Mouse (Mus musculus) 416B (cell line): ENCODE measurements around the gene Ptgs1.

Experiments
- DNase-seq: peaks from one replicate; pipeline ENCODE4 v3.0.0; 2011; ENCODE audit warnings: low read depth

Gene Ptgs1

GRCm38 (mm10) chr2:36215203-36215739 is 15.0 kb upstream of the Ptgs1 start:
- peak; percentile 90 for DNase-seq

- DNase-seq, result peak; percentile 88
Observed at GRCm38 (mm10) chr2:36216546-36216945, 13.7 kb upstream of the Ptgs1 start.

GRCm38 (mm10) chr2:36216953-36217573 is 13.2 kb upstream of the Ptgs1 start:
- DNase-seq, result peak; percentile 75

GRCm38 (mm10) chr2:36217692-36218233 is 12.5 kb upstream of the Ptgs1 start:
- peak; percentile 56 for DNase-seq

- DNase-seq, result peak; percentile 33
Observed at GRCm38 (mm10) chr2:36220106-36220505, 10.1 kb upstream of the Ptgs1 start.

GRCm38 (mm10) chr2:36220891-36221290 is 9.3 kb upstream of the Ptgs1 start:
- no peak for DNase-seq

GRCm38 (mm10) chr2:36222168-36222848 is 7.9 kb upstream of the Ptgs1 start:
- DNase-seq, result no peak

- DNase-seq, result no peak
Observed at GRCm38 (mm10) chr2:36223436-36223835, 6.8 kb upstream of the Ptgs1 start.

GRCm38 (mm10) chr2:36224153-36224552 is 6.1 kb upstream of the Ptgs1 start:
- no peak for DNase-seq

- peak; percentile 46 for DNase-seq
Observed at GRCm38 (mm10) chr2:36224599-36224998, 5.6 kb upstream of the Ptgs1 start.

GRCm38 (mm10) chr2:36230967-36231366 is 741 bp downstream of the Ptgs1 start:
- peak; percentile 68 for DNase-seq

GRCm38 (mm10) chr2:36234526-36235368 is 4.5 kb downstream of the Ptgs1 start:
- peak; percentile 47 for DNase-seq

- peak; percentile 63 for DNase-seq
Observed at GRCm38 (mm10) chr2:36235917-36236316, 5.7 kb downstream of the Ptgs1 start.

- peak; percentile 43 for DNase-seq
Observed at GRCm38 (mm10) chr2:36236889-36237288, 6.7 kb downstream of the Ptgs1 start.

GRCm38 (mm10) chr2:36237557-36237956 is 7.3 kb downstream of the Ptgs1 start:
- DNase-seq, result no peak

GRCm38 (mm10) chr2:36238467-36238866 is 8.2 kb downstream of the Ptgs1 start:
- DNase-seq, result peak; percentile 31

- no peak for DNase-seq
Observed at GRCm38 (mm10) chr2:36238951-36239350, 8.7 kb downstream of the Ptgs1 start.

- no peak for DNase-seq
Observed at GRCm38 (mm10) chr2:36242514-36242913, 12.3 kb downstream of the Ptgs1 start.

GRCm38 (mm10) chr2:36243296-36243891 is 13.2 kb downstream of the Ptgs1 start:
- no peak for DNase-seq

- no peak for DNase-seq
Observed at GRCm38 (mm10) chr2:36243892-36244309, 13.7 kb downstream of the Ptgs1 start.

- DNase-seq, result no peak
Observed at GRCm38 (mm10) chr2:36244705-36245104, 14.5 kb downstream of the Ptgs1 start.

- DNase-seq, result peak; percentile 36
Observed at GRCm38 (mm10) chr2:36247964-36248363, 17.7 kb downstream of the Ptgs1 start.
